Mouse (Mus musculus) frontal cortex, postnatal 25 days (tissue): ENCODE data around the gene Flt1.

Source experiments
- DNase-seq, 2 experiments: peaks; one replicate each; pipeline ENCODE4 v3.0.0; 2022; ENCODE audit warnings: low spot score in 2 of 2

The Flt1 gene

GRCm38 (mm10) chr5:147551879-147552627 lies 173.8 kb downstream of the Flt1 start:
- DNase-seq, result no peak

GRCm38 (mm10) chr5:147549016-147549755 lies 176.6 kb downstream of the Flt1 start:
- no peak for DNase-seq

- no peak for DNase-seq
These were observed 180.0 kb downstream of the Flt1 start for GRCm38 (mm10) chr5:147545731-147546241.

- no peak for DNase-seq
These were observed 183.5 kb downstream of the Flt1 start for GRCm38 (mm10) chr5:147542291-147542690.

- DNase-seq, result no peak
These were observed 186.0 kb downstream of the Flt1 start for GRCm38 (mm10) chr5:147539815-147540214.

- no peak for DNase-seq
These were observed 186.4 kb downstream of the Flt1 start for GRCm38 (mm10) chr5:147539409-147539808.

- no peak for DNase-seq
These were observed 193.8 kb downstream of the Flt1 start for GRCm38 (mm10) chr5:147532031-147532430.

- no peak for DNase-seq
These were observed 198.0 kb downstream of the Flt1 start for GRCm38 (mm10) chr5:147527788-147528187.

- DNase-seq, result no peak
These were observed 198.8 kb downstream of the Flt1 start for GRCm38 (mm10) chr5:147527006-147527405.
